Mouse (Mus musculus) cerebellum, adult 2 months (tissue): ENCODE measurements around the gene Per1.

Experiments used
- CTCF ChIP-seq: fragments of 200-500 bp; IDR thresholded peaks from 2 replicates; pipeline ENCODE4 v1.5.1; 2011; ENCODE audit warnings: low read depth, mild to moderate bottlenecking, control low read depth, low read length, moderate library complexity, borderline replicate concordance; ENCODE audit not compliant: insufficient read depth
- POLR2A ChIP-seq: fragments of 200-500 bp; IDR thresholded peaks from 2 replicates; pipeline ENCODE4 v1.6.1; 2011; ENCODE audit warnings: low read length, control low read depth, borderline replicate concordance; ENCODE audit not compliant: insufficient read depth

- TF ChIP-seq CTCF: no peak
- no peak for TF ChIP-seq POLR2A
These were observed 47.4 kb upstream of the Per1 start for GRCm38 (mm10) chr11:69047592-69047991.
